Mouse (Mus musculus): Measurements from ENCODE around the gene Pcmtd2.
"Not testable (repeated sequence)": the region's sequence is repeated elsewhere in the genome, so short reads cannot be mapped to it uniquely, and the experiment has no call there.

Gene Pcmtd2

DNA sequence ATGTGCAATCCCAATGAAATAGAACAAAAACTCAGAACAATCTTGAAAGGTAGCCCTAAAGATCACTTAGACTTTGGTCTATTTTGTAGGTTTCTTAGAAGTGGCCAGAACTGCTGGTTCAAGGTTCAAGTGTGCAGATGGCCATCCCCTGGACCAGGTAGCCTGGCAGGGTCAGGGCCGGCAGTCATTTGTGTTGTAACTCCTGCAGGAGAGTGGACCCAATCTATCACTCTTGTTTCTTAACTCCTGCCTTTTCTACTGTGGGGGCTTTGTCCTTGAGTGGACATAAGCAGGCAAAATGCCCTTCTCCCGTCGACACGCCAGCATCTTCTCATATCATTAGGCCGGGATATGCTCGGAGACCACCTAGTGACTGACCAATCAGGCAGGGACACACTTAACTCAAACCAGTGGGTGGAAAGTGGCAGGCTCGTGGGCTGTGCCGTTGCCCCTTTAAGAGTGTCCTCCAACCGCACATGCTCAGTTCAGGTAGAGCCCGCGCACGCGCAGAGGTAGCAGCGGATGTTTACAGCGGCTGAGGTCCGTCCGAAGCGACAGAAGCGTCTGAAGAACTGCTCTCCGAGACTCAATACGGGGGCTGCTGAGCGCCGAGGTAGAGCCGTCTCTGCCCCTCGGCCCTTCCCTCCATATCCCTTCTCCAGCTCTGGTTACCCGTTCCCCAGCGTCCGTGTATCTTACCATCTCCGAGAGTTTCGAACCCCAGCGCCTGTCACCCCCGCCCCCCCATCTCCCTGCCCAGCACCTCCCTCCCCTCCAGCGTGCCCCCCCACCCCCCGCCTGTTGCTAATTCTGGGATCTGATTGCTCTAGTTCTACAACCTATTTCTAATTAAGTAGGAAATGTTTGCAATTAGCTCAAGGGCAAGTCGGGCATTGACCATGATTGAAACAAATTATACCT is at the start of gene Pcmtd2:
Pcmtd2 (plus strand) TSS at position 483 of the 921 bp plus-strand sequence.
- DNase-seq: peak; percentile 95

DNA sequence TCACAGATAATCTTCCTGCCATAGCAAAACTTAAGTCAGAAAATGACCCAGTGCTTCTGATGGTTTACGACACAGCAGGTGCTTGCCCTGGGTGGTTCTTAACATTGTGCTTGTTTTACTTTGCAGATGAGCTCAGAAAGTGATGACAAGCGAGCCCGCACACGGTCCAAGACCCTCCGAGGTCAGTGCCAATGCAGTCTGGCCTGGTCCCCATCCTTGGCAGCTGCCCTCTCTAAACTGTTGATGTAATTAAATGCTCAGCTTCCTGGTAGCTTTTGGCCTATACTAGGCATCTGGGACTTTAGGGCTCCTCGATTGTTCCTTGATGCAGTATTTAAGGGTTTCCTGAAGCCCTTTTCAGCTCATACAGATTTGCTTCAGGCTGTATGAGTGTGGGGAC is 48.3 kb upstream of the Pcmtd2 start:
- DNase-seq: no peak

- DNase-seq: not testable (repeated sequence)
Observed at GRCm38 (mm10) chr2:181793186-181793585, 44.5 kb upstream of the Pcmtd2 start.

DNA sequence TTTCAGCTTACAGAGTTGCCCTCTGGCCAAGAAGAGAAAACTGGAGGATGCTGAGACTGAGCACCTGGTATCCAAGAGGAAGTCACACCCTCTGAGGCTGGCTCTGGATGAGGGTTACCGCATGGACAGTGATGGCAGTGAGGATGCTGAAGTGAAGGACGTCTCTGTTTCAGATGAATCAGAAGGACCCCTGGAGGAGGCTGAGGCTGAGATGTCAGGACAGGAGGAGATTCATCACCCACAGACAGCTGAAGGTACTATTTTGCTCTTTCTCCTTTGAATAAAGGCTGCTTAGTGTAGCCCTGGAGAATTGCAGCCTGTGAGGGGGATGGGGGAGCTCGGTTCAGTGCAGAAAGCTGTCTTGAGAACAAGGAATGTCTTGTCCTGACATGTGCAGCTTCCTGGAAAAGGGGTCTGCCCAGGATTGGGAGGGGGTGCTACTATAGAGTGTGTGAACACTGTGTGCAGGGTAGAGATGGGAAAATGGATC is 42.0 kb upstream of the Pcmtd2 start:
- peak; percentile 53 to 65 for DNase-seq

DNA sequence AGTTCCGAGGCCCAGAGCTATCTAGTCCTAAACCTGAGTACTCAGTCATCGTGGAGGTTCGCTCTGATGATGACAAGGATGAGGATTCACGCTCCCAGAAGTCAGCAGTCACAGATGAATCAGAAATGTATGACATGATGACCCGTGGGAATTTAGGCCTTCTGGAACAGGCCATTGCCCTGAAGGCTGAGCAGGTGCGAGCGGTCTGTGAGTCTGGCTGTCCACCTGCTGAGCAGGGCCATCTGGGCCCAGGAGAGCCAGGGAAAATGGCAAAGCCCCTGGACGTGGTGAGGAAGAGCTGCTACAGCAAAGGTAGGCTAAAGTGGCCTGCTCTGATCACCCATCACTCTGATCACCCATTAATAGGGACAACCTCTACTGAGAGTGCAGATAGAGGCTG is 40.0 kb upstream of the Pcmtd2 start:
- DNase-seq: peak; percentile 89 to 90

DNA sequence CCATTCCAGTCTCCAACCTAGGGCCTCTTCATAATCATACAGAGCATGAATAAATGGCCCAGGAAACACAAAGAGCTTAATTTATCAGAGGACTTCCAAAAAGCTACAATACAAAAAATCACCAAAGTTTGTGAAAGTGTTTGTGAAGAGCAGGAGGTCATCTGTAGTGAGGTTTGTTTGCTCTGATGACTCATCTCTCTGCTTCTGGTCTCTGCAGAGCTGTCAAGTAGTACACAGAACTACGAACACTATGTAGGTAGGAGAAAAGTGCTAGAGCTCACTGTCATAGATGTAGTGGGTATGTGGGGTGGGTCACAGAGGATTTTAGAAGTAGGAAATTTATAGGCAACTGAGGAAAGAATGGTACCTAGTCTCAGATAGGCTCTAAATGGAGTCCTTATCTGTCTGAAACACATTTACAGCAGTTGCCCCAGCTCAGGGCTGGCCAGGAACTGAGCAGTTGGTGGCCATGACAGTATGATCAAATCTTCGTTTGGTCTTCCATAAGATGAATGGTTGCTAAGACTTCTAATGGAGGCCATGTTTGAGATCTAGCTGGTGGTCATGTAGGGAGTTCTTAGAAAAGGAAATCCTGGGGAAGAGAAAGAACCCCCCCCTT is 8.5 kb upstream of the Pcmtd2 start:
- no peak for DNase-seq

- peak; percentile 51 to 66 for DNase-seq
Observed at GRCm38 (mm10) chr2:181832745-181833144, 4.9 kb upstream of the Pcmtd2 start.

- peak; percentile 31 to 33 for DNase-seq
Observed at GRCm38 (mm10) chr2:181838293-181838680, 633 bp downstream of the Pcmtd2 start.

DNA sequence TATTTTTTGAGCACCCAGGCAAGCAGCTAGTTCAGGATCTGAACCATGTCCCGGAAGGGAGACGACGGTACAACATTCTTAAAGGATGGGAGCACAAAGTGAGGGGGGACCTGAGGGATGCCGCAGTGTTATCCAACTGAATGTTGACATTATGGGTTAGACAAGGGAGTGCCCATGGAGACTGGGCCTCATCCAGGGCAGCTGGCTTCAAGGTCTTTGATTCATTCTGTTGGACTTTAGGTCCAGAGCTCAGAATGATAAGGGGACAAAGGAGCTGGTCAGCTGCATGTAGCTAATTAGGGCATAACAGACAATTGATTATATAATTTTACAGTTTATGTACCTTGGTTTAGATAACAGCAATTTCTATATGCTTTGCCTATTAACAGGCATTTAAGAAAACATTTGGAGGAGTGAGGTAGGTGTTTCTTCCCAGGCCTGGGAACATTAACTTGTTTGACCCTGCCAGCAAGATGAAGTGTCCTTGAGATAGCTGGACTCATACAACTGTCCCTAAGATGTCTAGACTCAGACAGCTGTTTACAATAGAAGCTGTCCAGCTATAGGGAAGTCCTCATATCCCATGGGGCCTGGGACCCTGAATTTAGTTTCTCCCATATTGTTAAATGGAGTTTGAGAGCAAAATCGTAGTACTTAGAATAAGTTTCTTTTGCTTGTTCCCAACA is 8.2 kb downstream of the Pcmtd2 start:
- DNase-seq: no peak

GRCm38 (mm10) chr2:181863791-181864535 is 26.3 kb downstream of the Pcmtd2 start, which contains the start of gene Polr3k:
Gene Polr3k (plus strand): TSS chr2:181864337.
- DNase-seq: peak; percentile 95 to 96

GRCm38 (mm10) chr2:181864536-181864860 is 26.8 kb downstream of the Pcmtd2 start:
- no peak for DNase-seq

DNA sequence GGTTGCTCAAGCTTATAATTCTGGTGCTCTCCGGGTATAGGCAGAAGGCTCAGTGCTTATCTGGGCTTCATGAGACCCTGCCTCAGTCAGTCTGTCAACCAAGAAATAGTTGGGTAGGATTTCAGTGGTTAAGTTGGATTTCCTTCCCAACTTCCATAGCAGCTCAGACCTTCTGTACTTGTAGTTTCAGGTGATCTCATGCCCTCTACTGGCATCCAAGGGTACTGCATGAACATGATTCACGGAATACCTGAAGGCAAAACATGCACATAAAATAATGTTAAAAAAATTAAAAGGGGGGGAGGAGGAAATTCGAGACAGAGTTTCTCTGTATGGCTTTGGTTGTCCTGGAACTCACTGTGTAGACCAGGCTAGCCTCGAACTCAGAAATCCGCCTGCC is 29.3 kb downstream of the Pcmtd2 start:
- DNase-seq: peak; percentile 70 to 88

DNA sequence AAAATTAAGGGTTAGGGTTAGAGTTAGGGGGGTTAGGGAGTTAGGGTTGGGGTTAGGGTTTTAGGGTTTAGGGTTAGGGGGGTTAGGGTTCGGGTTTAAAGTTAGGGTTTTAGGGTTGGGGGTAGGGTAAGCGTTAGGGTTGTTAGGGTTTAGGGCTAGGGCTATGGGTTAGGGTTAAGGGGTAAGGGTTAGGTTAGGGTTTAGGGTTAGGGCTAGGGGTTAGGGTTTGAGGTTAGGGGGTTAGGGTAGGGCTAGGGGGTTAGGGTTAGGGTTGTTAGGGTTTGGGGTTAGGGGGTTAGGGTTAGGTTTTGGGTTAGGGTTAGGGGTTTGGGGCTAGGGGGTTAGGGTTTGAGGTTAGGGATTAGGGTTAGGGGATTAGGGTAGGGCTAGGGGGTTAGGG is 33.4 kb downstream of the Pcmtd2 start:
- DNase-seq: no peak

DNA sequence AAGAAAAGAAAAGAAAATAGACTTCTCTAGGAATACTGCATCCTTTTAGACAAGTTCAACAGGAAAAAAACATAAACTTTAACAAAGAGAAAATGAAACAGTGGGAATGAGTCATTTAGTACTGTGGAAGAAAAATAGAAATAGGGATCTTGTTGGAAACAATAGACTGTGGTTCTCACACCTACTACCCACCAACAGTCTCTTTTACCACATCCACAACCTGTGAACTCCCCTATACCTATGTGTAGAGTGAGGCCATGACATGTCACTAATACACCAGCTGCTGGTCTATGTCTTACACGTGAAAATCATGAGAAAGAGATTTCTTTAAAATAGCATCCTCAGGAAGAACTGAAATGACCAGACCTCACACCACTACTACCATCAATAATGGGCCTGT is 41.2 kb downstream of the Pcmtd2 start:
- no peak for DNase-seq

DNA sequence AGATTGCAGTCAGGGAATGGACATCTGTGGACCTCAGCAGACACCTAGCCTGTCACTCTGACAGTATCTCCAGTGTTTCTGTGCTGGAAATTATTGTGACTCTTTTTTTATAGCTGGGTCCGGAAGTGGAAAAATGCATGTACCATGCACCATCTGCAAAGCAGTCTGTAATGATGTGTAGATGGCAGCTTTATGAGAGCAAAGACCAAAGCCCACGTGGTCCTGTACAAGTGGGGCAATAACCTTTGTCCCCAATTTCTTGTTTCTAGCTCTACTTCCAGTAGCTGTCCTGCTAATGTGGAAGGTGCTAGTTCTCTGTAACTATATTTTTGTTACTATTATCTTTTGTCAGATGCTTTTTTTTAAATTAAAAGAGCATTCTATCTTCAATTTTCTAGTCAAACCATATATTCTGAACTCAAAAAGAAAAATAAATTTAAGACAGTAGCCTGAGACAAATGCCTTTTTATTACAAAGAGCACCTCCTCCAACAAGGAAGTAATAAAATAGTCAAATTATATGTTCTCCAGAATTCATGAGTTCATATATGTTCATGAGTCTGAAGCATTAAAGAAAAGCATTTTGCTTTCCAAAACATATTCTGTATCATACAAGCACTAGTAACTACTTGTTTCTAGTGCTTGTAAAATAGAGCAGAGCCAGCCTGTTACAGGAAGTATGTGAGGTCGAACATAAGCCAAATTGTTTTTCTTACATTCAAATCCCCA is 45.5 kb downstream of the Pcmtd2 start:
- no peak for DNase-seq
